Mouse (Mus musculus) fibroblast of lung, adult 2 months (primary cell): ENCODE data around the gene Tlx3.
A peak's percentile ranks its signal among the peaks of the same experiment; 100 is the strongest.

ENCODE experiments used
- DNase-seq: peaks from one replicate; pipeline ENCODE4 v3.0.0-alpha.2; 2011; ENCODE audit warnings: low read depth

Gene Tlx3

GRCm38 (mm10) chr11:33197133-33197514, 6.3 kb downstream of the Tlx3 start:
- DNase-seq: no peak

- DNase-seq: no peak
Observed at GRCm38 (mm10) chr11:33196447-33197132, 6.8 kb downstream of the Tlx3 start.

GRCm38 (mm10) chr11:33195531-33196446, 7.6 kb downstream of the Tlx3 start:
- DNase-seq: no peak

GRCm38 (mm10) chr11:33195061-33195460, 8.3 kb downstream of the Tlx3 start:
- no peak for DNase-seq

- DNase-seq: no peak
Observed at GRCm38 (mm10) chr11:33193695-33194094, 9.7 kb downstream of the Tlx3 start.

GRCm38 (mm10) chr11:33181804-33182203, 21.6 kb downstream of the Tlx3 start:
- DNase-seq: no peak

- no peak for DNase-seq
Observed at GRCm38 (mm10) chr11:33180701-33181116, 22.7 kb downstream of the Tlx3 start.

GRCm38 (mm10) chr11:33179802-33180201, 23.6 kb downstream of the Tlx3 start:
- DNase-seq: no peak

GRCm38 (mm10) chr11:33176525-33177245, 26.7 kb downstream of the Tlx3 start:
- DNase-seq: no peak

GRCm38 (mm10) chr11:33175768-33176167, 27.6 kb downstream of the Tlx3 start:
- DNase-seq: no peak

- no peak for DNase-seq
Observed at GRCm38 (mm10) chr11:33170489-33170888, 32.9 kb downstream of the Tlx3 start.

- DNase-seq: peak; percentile 97
Observed at GRCm38 (mm10) chr11:33162998-33163506, 40.3 kb downstream of the Tlx3 start, which contains the start of gene Npm1. TSS of gene Npm1 (minus strand) at chr11:33163206.

- no peak for DNase-seq
Observed at GRCm38 (mm10) chr11:33162211-33162997, 41.0 kb downstream of the Tlx3 start.

- no peak for DNase-seq
Observed at GRCm38 (mm10) chr11:33159741-33160140, 43.6 kb downstream of the Tlx3 start.

- DNase-seq: no peak
Observed at GRCm38 (mm10) chr11:33157453-33158196, 45.8 kb downstream of the Tlx3 start.

GRCm38 (mm10) chr11:33156436-33157015, 46.9 kb downstream of the Tlx3 start:
- DNase-seq: no peak

GRCm38 (mm10) chr11:33154459-33154858, 48.9 kb downstream of the Tlx3 start:
- no peak for DNase-seq

GRCm38 (mm10) chr11:33152997-33153396, 50.4 kb downstream of the Tlx3 start:
- no peak for DNase-seq

GRCm38 (mm10) chr11:33151780-33152145, 51.6 kb downstream of the Tlx3 start:
- DNase-seq: no peak

GRCm38 (mm10) chr11:33151128-33151779, 52.1 kb downstream of the Tlx3 start:
- DNase-seq: no peak
